In genomic region chr11:97995564-97996288, GRCm38 (mm10) we compare ENCODE assay signal across 8 mouse cellular contexts. TPM values are rescaled to one million over a fixed set of nuclear protein-coding genes. Genes with fewer than 3 reads are reported as not detected.
DNase-seq lines count a peak whose midpoint lies in the region; ATAC-seq and TF ChIP-seq lines count a peak whose summit lies in the region.

Arl5c (minus strand) TSS chr11:97996181.

- peak within 1 kb of the TSS; percentile 94 for H3K4me2 ChIP-seq in intestine, embryonic 14.5 days (ENCODE audit: low read length)

- peak; percentile 48; the same call in 1 of the 2 replicates for ATAC-seq in intestine, embryonic 14.5 days (replicated peaks; ENCODE audit: low FRiP score, low TSS enrichment, low read depth)

- peak within 1 kb of the TSS; percentile 37 for H3K9ac ChIP-seq in intestine, embryonic 14.5 days (ENCODE audit: low read length)

- peaks cover 5% of the 10 kb centered on the region; the same call in 1 of the 2 replicates for H3K4me1 ChIP-seq in intestine, embryonic 14.5 days (replicated peaks; ENCODE audit: control insufficient read depth, insufficient read depth, low read length)

- H3K27me3 ChIP-seq in intestine, embryonic 14.5 days (replicated peaks; ENCODE audit: control insufficient read depth, insufficient read depth, low read length) = peaks cover 3% of the 10 kb centered on the region; the same call in 1 of the 2 replicates

- no peaks in the 10 kb centered on the region for H3K36me3 ChIP-seq in intestine, embryonic 14.5 days (ENCODE audit: control insufficient read depth, insufficient read depth, low read length)

- H3K9me3 ChIP-seq in intestine, embryonic 14.5 days (ENCODE audit: control insufficient read depth, low read length) = no peaks in the 10 kb centered on the region

- H3K27ac ChIP-seq in gastrocnemius, adult 2 months = peak within 1 kb of the TSS; percentile 71
- peak within 1 kb of the TSS; percentile 22; the same call in 1 of the 2 replicates for H3K27ac ChIP-seq in intestine, embryonic 14.5 days (ENCODE audit: low read depth)

- peak; percentile 58 for DNase-seq in adrenal gland, adult 2 months
- no peak for DNase-seq in adrenal gland, postnatal 25 days
- DNase-seq in ZHBTc4 (ENCODE audit: low read depth, low spot score) = peak; percentile 80
- peak; percentile 69 for DNase-seq in gastrocnemius, adult 2 months
- DNase-seq in intestine, embryonic 14.5 days (ENCODE audit: low spot score) = peak; percentile 80
- DNase-seq in lung, postnatal 10 days = peak; percentile 79
- DNase-seq in retina, postnatal 1 day = peak; percentile 68
- DNase-seq in cerebellum, adult 9-10 months = no peak

- H3K4me3 ChIP-seq in gastrocnemius, adult 2 months = peak within 1 kb of the TSS; percentile 70
- peak within 1 kb of the TSS; percentile 43 for H3K4me3 ChIP-seq in intestine, embryonic 14.5 days (ENCODE audit: low read depth, low read length)

- peak; percentile 29; the same call in 1 of the 2 replicates for TF ChIP-seq CTCF in gastrocnemius, adult 2 months (IDR thresholded peaks at IDR 0.05)

- intact Hi-C loops in gastrocnemius, adult 2 months (cut with DNase I) = no loop called here

- 2% methylated on average over 26 of the region's 26 CpGs for WGBS in intestine, embryonic 14.5 days

RNA-seq across cellular contexts. Expression of gene Arl5c, which starts in this region (rescaled TPM):
- 1 to 10 TPM in 1 of 2 experiments, under 1 TPM in 1; 0.29 to 1.2 TPM for total RNA-seq in adrenal gland, adult 2 months (2021)
- 0.43 and 0.87 TPM in 2 replicates for polyA plus RNA-seq in adrenal gland, adult 2 months (2012; rRNA removed)
- total RNA-seq in adrenal gland, postnatal 25 days (2021) = 0.79 TPM in 1 of 2 replicates, not detected in the other
- total RNA-seq in gastrocnemius, adult 2 months (2021) = under 1 TPM; 0.31 to 0.47 TPM
- 9.6 and 13.8 TPM in 2 replicates for polyA plus RNA-seq in intestine, embryonic 14.5 days (2014; fragmentation: Nextera tagmentation; extraction: Ambion mirVana)

Comparison
In these comparisons a context has a peak if more than half of its experiments do, and no peak if none do; other contexts are left out.
1. DNase-seq: peak in adrenal gland, adult 2 months (single experiment), ZHBTc4 (single experiment), intestine, embryonic 14.5 days (single experiment), lung, postnatal 10 days (single experiment) and retina, postnatal 1 day (single experiment); none in adrenal gland, postnatal 25 days (single experiment) and cerebellum, adult 9-10 months (single experiment).
2. Peak in DNase-seq, H3K4me3 ChIP-seq and H3K27ac ChIP-seq in gastrocnemius, adult 2 months; RNA of the gene not detected or under 1 TPM.